ENCODE assay signal across 8 mouse cellular contexts in genomic region chr9:20726134-20726858, GRCm38 (mm10). TPM values are rescaled to one million over a fixed set of nuclear protein-coding genes. Genes with fewer than 3 reads are reported as not detected.
DNase-seq lines count a peak whose midpoint lies in the region; ATAC-seq and TF ChIP-seq lines count a peak whose summit lies in the region.

No protein-coding gene starts in this region.

- 2% methylated on average over 42 of the region's 42 CpGs for WGBS in heart, embryonic 12.5 days
- WGBS in intestine, postnatal 0 days: 3% methylated on average over 42 of the region's 42 CpGs

- H3K4me3 ChIP-seq in heart, embryonic 12.5 days: peak overlapping the region; percentile 54
- H3K4me3 ChIP-seq in testis, adult 2 months (ENCODE audit: control insufficient read depth, low read depth, low read length): peak overlapping the region; percentile 32
- H3K4me3 ChIP-seq in intestine, postnatal 0 days (ENCODE audit: low read depth, low read length): peak overlapping the region; percentile 48

- H3K4me2 ChIP-seq in heart, embryonic 12.5 days: peak overlapping the region; percentile 94
- peak overlapping the region; percentile 73 for H3K4me2 ChIP-seq in intestine, postnatal 0 days (replicated peaks; ENCODE audit: low read depth)

- no peak for DNase-seq in heart, adult 8-10 months (ENCODE audit: low spot score)
- no peak for DNase-seq in testis, postnatal 14 days (ENCODE audit: low spot score)
- peak; percentile 55 for DNase-seq in right cerebral cortex, postnatal 25 days
- DNase-seq in gastrocnemius, postnatal 36 days: no peak
- no peak for DNase-seq in adrenal gland, postnatal 4 days (ENCODE audit: low spot score in 2 of 2)

- H3K4me1 ChIP-seq in heart, embryonic 12.5 days (replicated peaks): peaks cover 18% of the 10 kb centered on the region
- H3K4me1 ChIP-seq in testis, adult 2 months (ENCODE audit: control insufficient read depth, insufficient read depth, low read length): peaks cover 13% of the 10 kb centered on the region
- H3K4me1 ChIP-seq in intestine, postnatal 0 days (replicated peaks; ENCODE audit: control insufficient read depth, insufficient read depth, low read length): peaks cover 7% of the 10 kb centered on the region; the same call in 1 of the 2 replicates

- H3K27me3 ChIP-seq in heart, embryonic 12.5 days (replicated peaks): peaks cover 77% of the 10 kb centered on the region
- H3K27me3 ChIP-seq in testis, adult 2 months (ENCODE audit: control insufficient read depth, insufficient read depth, low read length): peaks cover 3% of the 10 kb centered on the region; the same call in 1 of the 2 replicates
- peaks cover 42% of the 10 kb centered on the region for H3K27me3 ChIP-seq in intestine, postnatal 0 days (replicated peaks; ENCODE audit: control insufficient read depth, insufficient read depth, low read length)

- no peaks in the 10 kb centered on the region for H3K36me3 ChIP-seq in heart, embryonic 12.5 days
- H3K36me3 ChIP-seq in testis, adult 2 months (ENCODE audit: control insufficient read depth, insufficient read depth, low read length): no peaks in the 10 kb centered on the region
- H3K36me3 ChIP-seq in intestine, postnatal 0 days (ENCODE audit: control insufficient read depth, insufficient read depth): no peaks in the 10 kb centered on the region

- TF ChIP-seq POLR2A in testis, adult 2 months (IDR thresholded peaks at IDR 0.05; ENCODE audit: control insufficient read depth, low read depth, low read length): no peak

- TF ChIP-seq CTCF in testis, adult 2 months (IDR thresholded peaks at IDR 0.05; ENCODE audit: control insufficient read depth, insufficient read depth, insufficient replicate concordance, low read depth, low read length): no peak
- TF ChIP-seq CTCF in intestine, postnatal 0 days (IDR thresholded peaks at IDR 0.05; ENCODE audit: low read depth): no peak

- peak overlapping the region; percentile 43 for H3K9ac ChIP-seq in heart, embryonic 12.5 days
- H3K9ac ChIP-seq in intestine, postnatal 0 days (ENCODE audit: low read depth, low read length): peak overlapping the region; percentile 8; the same call in 1 of the 2 replicates

- intact Hi-C loops in gastrocnemius, postnatal 36 days (cut with DNase I): loop anchor here (2.0 kb wide), 1 partner anchor 63 kb away; no protein-coding TSS in a partner anchor

- no peak overlapping the region for H3K27ac ChIP-seq in heart, embryonic 12.5 days (ENCODE audit: poor library complexity, severe bottlenecking)
- H3K27ac ChIP-seq in testis, adult 2 months (ENCODE audit: control insufficient read depth, insufficient read depth, low read depth, low read length): no peak overlapping the region
- H3K27ac ChIP-seq in intestine, postnatal 0 days (ENCODE audit: low read depth, low read length): no peak overlapping the region

- no peak; the same call in 1 of the 2 replicates for ATAC-seq in heart, embryonic 12.5 days (ENCODE audit: insufficient number of reproducible peaks, low FRiP score)
- no peak for ATAC-seq in intestine, postnatal 0 days

- H3K9me3 ChIP-seq in heart, embryonic 12.5 days (replicated peaks): no peaks in the 10 kb centered on the region
- no peaks in the 10 kb centered on the region for H3K9me3 ChIP-seq in intestine, postnatal 0 days (ENCODE audit: control insufficient read depth)

RNA-seq across cellular contexts. Expression of gene Olfm2, which starts 19.9 kb away (rescaled TPM):
- polyA plus RNA-seq in heart, embryonic 12.5 days (2016; fragmentation: Nextera tagmentation; extraction: Ambion mirVana): 0.87 and 1.1 TPM in 2 replicates
- total RNA-seq in heart, adult 8-10 months (2022): under 1 TPM in 3 of 4 experiments, not detected in 1; 0.16 to 0.22 (median 0.22) TPM
- polyA plus RNA-seq in testis, adult 2 months (2012; rRNA removed): 3.2 and 3.4 TPM in 2 replicates
- polyA plus RNA-seq in intestine, postnatal 0 days (2015; fragmentation: Nextera tagmentation; extraction: Ambion mirVana): 3.7 and 4.1 TPM in 2 replicates
- under 1 TPM in 1 of 2 experiments, not detected in 1; 0.13 TPM for total RNA-seq in gastrocnemius, postnatal 36 days (2021)
- total RNA-seq in adrenal gland, postnatal 4 days (2021): 1 to 10 TPM; 6.5 to 8.5 TPM

Comparison
In these comparisons a context has a peak if more than half of its experiments do, and no peak if none do; other contexts are left out.
1. RNA of gene Olfm2, which starts 19.9 kb away (total RNA-seq): 6.5 to 8.5 TPM in adrenal gland, postnatal 4 days; 0.16 to 0.22 TPM in heart, adult 8-10 months and 0.13 TPM in gastrocnemius, postnatal 36 days; every median in the first group is over 4 times any median in the second.
2. Peak in every context shown above with its lines, with median percentiles within 50 percentile points of each other: H3K4me3 ChIP-seq.